Mouse (Mus musculus) neural tube, embryonic 14.5 days (tissue): ENCODE measurements around the gene Arhgap17. TPM values are rescaled to one million over a fixed set of nuclear protein-coding genes. Genes with fewer than 3 reads are reported as not detected.

Experiments used
- ATAC-seq: fragments of 200-750 bp; cut with Nextera tagmentation; 2 replicates; pipeline ENCODE4 v1.8.0; 2017; ENCODE audit warnings: low read depth, mild to moderate bottlenecking, moderate TSS enrichment, moderate library complexity
- H3K27ac ChIP-seq: fragments of 300-500 bp; sonication (generic); 2 replicates; pipeline ENCODE4 v1.5.1; 2014; ENCODE audit warnings: low read depth, mild to moderate bottlenecking, control low read depth, low read length, moderate library complexity, mixed read lengths
- H3K27me3 ChIP-seq: fragments of 300-500 bp; sonication (generic); 2 replicates; pipeline ENCODE4 v1.6.1; 2014; ENCODE audit warnings: low read length; ENCODE audit not compliant: control insufficient read depth, insufficient read depth
- H3K36me3 ChIP-seq: fragments of 300-500 bp; sonication (generic); 2 replicates; pipeline ENCODE4 v1.6.1; 2014; ENCODE audit warnings: low read length, mixed read lengths; ENCODE audit not compliant: control insufficient read depth, insufficient read depth
- H3K4me1 ChIP-seq: fragments of 300-500 bp; sonication (generic); 2 replicates; pipeline ENCODE4 v1.6.1; 2014; ENCODE audit warnings: low read length; ENCODE audit not compliant: control insufficient read depth, insufficient read depth
- H3K4me2 ChIP-seq: fragments of 300-500 bp; sonication (generic); 2 replicates; pipeline ENCODE4 v1.6.1; 2014; ENCODE audit warnings: mild to moderate bottlenecking, low read depth, low read length, control low read depth
- H3K4me3 ChIP-seq: fragments of 300-500 bp; sonication (generic); 2 replicates; pipeline ENCODE4 v1.5.1; 2014; ENCODE audit warnings: low read depth, low read length, control low read depth, mixed read lengths
- H3K9ac ChIP-seq: fragments of 300-500 bp; sonication (generic); replicated peaks from 2 replicates; pipeline ENCODE4 v1.6.1; 2014; ENCODE audit warnings: low read depth, mild to moderate bottlenecking, control low read depth, low read length, mixed read lengths
- H3K9me3 ChIP-seq: fragments of 300-500 bp; sonication (generic); 2 replicates; pipeline ENCODE4 v1.6.1; 2016; ENCODE audit warnings: low read length; ENCODE audit not compliant: control insufficient read depth
- WGBS: fragments of 180-500 bp; shearing (Covaris S2); extraction: QIAGEN DNeasy Blood & Tissue Kit; methylation state at CpG from one replicate; pipeline ENCODE4 v1.1.7; 2014; 5-methylcytosine and 5-hydroxymethylcytosine counted together
- polyA plus RNA-seq: library from polyadenylated mRNA; unstranded; fragments of >200 nt; fragmentation: Nextera tagmentation; extraction: Ambion mirVana; gene quantifications from 2 replicates; pipeline ENCODE4 v1.2.1, GENCODE M21; 2014

The Arhgap17 gene
- polyA plus RNA-seq, 1 experiment from 2014 or later = 10.3 TPM

DNA sequence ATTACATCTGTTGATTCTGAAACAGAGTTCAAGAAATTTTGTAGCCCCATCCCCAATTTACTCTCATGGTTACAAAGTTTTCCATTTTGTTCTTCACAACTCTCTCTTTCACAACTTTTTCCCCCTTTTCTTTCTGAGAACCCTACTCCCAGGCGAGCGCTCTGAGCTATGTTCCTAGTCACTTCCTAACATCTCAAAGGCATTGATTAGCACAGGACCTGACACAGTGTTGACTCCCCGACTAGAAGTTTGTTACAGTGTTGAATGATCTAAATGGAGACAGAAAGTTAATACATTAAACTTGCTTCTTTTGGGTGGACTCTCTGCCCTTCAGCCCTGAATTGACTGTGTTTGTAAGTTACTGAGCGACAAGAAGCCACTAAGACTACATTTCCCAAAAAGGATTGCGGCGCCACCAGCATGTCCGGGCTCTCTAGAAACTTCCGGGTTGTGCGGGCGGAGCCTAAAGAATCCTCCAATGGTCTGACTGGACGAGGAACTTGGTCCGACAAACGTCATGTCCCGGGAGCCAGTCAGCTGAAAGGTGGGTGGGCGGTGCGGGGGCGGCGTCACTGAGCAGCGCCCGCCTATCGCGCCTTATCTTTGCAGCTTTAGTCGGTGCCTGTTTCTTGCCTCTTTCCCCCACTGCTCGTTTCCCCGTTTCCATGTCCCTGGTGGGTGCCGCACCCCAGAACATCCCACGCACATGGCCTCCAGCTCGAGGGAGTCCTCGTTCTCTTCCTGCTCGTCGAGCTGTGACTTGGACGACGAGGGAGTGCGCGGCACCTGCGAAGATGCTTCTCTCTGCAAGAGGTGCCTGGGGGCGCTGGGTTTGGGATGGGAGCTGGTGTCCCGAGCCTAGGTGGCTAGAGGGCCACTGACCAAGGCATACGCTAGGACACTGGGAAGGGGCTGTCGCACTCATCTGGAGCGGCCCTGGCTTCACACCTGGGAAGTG is 8.0 kb upstream of the Arhgap17 start:
- H3K4me1 ChIP-seq = peaks cover 12% of the 10 kb centered on the region
- peak overlapping the region; percentile 66 for H3K9ac ChIP-seq
- peak overlapping the region; percentile 62 for H3K4me2 ChIP-seq
- H3K9me3 ChIP-seq = no peaks in the 10 kb centered on the region
- peak overlapping the region; percentile 79 for H3K27ac ChIP-seq
- no peaks in the 10 kb centered on the region for H3K27me3 ChIP-seq
- no peaks in the 10 kb centered on the region for H3K36me3 ChIP-seq
- WGBS = 4% methylated on average over 41 of the region's 41 CpGs
- peak; percentile 100 for ATAC-seq
- H3K4me3 ChIP-seq = peak overlapping the region; percentile 70

GRCm38 (mm10) chr7:123371501-123371900 is 1.8 kb upstream of the Arhgap17 start:
- Histone ChIP-seq H3K36me3 (no peaks in the 10 kb centered on the region), H3K27me3 (peaks cover 2% of the 10 kb centered on the region; the same call in 1 of the 2 replicates), H3K4me2 (no peak overlapping the region), H3K4me3 (no peak overlapping the region), H3K9me3 (no peaks in the 10 kb centered on the region), H3K9ac (no peak overlapping the region), H3K4me1 (peaks cover 19% of the 10 kb centered on the region), H3K27ac (no peak overlapping the region)
- ATAC-seq = no peak
- 60% methylated on average over 3 of the region's 3 CpGs for WGBS

DNA sequence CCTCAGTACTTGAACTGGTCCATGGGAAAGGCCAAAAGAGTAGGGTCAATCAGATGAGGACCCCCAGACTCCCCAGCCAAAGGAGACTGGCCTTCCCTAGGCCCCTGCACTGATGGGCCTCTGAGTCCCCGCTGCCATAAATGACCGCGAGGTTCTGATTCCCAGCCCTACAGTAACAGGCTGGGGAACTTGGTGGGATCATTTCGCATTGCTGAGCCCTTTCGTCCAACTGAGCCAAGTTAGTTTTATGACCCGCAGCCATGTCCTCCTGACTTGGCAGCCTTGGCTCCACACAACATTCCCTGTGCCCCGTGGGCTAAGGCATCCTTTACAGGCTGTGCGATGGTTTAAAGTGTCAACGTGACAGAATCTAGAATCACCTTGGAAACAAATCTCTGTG is 985 bp upstream of the Arhgap17 start:
- no peak overlapping the region for H3K27ac ChIP-seq
- no peak for ATAC-seq
- WGBS = 40% methylated on average over 9 of the region's 9 CpGs
- H3K9me3 ChIP-seq = no peaks in the 10 kb centered on the region
- H3K4me1 ChIP-seq = peaks cover 19% of the 10 kb centered on the region
- H3K36me3 ChIP-seq = no peaks in the 10 kb centered on the region
- H3K27me3 ChIP-seq = peaks cover 2% of the 10 kb centered on the region; the same call in 1 of the 2 replicates
- H3K4me2 ChIP-seq = peak overlapping the region; percentile 80
- peak overlapping the region; percentile 82 for H3K9ac ChIP-seq
- peak overlapping the region; percentile 79 for H3K4me3 ChIP-seq

DNA sequence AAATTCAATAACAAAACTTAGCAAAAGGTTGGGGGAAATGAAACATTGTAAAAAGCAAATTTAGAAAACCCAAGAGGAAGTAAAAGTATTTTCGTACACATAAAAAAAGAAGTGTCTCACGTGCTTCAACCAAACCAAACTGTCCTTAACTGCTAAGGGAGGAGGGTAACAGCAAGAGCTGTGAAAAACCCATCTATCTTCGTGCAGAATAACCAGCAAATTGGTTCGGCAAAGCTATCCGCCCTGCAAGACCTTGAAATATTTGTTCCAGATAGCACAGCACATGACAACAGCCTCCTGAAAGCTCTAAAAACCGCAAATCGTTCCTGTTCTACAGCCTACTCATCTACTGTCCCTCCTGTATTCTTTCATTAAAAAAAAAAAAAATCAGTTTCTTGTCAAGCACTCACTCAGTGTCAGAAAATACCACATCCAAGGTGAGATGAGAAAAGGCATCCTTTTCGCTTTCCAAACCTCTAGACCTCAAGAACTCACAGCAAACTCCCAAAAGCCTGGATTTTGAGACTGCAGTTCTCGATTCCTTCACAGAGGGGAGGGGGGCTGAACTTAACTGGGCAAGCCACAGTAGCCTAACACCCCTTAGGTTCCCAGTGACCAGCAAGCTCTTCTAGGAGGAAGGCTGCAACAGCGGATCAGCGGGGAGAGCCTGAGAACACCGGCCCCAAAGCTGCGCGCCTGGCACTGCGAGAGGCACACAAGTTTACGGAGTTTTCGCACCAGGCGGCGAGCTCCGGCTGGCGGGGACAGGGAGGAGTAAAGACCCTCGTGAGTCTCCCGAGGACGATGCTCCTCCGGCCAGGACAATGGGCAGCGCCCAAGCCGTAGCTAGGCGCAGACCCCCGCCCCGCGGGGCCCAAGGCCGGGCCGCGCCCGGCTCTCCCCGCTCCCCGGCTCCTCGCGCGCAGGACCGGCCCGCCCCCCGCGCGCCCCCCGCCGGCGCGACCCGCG is 653 bp downstream of the Arhgap17 start:
- 2% methylated on average over 50 of the region's 51 CpGs for WGBS
- Histone ChIP-seq H3K4me2 (peak overlapping the region; percentile 80), H3K4me3 (peak overlapping the region; percentile 79)

DNA sequence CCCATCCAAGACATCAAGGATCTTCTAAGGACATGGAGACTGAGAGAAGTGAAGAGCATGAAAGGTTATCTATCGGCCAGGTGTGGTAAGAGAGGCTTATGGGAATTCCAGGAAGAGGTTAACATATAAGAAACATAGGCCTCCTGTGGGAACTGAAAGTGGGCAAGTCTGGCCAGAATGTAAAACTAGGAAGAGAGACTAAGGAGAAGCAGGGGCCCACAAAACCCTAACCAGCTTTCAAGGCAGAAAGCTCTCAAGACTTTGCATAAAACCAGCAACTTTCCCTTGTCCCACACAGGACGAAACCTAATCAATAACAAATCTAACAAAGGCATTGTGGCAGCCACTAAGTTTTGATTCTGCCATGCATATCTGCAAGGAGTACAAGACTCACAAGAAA is 1.5 kb downstream of the Arhgap17 start:
- peaks cover 19% of the 10 kb centered on the region for H3K4me1 ChIP-seq

More for the DNA sequence above, 653 bp downstream of the Arhgap17 start:
- peak overlapping the region; percentile 83 for H3K27ac ChIP-seq
- H3K9ac ChIP-seq = peak overlapping the region; percentile 82
- no peaks in the 10 kb centered on the region for H3K9me3 ChIP-seq
- ATAC-seq = peak; percentile 76
- H3K4me1 ChIP-seq = peaks cover 19% of the 10 kb centered on the region
- no peaks in the 10 kb centered on the region for H3K36me3 ChIP-seq
- H3K27me3 ChIP-seq = peaks cover 2% of the 10 kb centered on the region; the same call in 1 of the 2 replicates

GRCm38 (mm10) chr7:123367218-123368150 is 2.2 kb downstream of the Arhgap17 start:
- Histone ChIP-seq H3K4me1 (peaks cover 19% of the 10 kb centered on the region), H3K27ac (no peak overlapping the region), H3K9me3 (no peaks in the 10 kb centered on the region), H3K4me3 (no peak overlapping the region), H3K9ac (no peak overlapping the region), H3K4me2 (no peak overlapping the region; the same call in 1 of the 2 replicates), H3K36me3 (no peaks in the 10 kb centered on the region), H3K27me3 (peaks cover 2% of the 10 kb centered on the region; the same call in 1 of the 2 replicates)
- no peak for ATAC-seq
- 79% methylated on average over 12 of the region's 16 CpGs for WGBS

More for the DNA sequence above, 1.5 kb downstream of the Arhgap17 start:
- H3K4me2 ChIP-seq = peak overlapping the region; percentile 80
- no peaks in the 10 kb centered on the region for H3K36me3 ChIP-seq
- no peaks in the 10 kb centered on the region for H3K9me3 ChIP-seq
- ATAC-seq = no peak
- WGBS = 73% methylated on average over 2 of the region's 2 CpGs
- H3K9ac ChIP-seq = no peak overlapping the region
- H3K27me3 ChIP-seq = peaks cover 2% of the 10 kb centered on the region; the same call in 1 of the 2 replicates
- no peak overlapping the region for H3K27ac ChIP-seq
- H3K4me3 ChIP-seq = peak overlapping the region; percentile 79; the same call in 1 of the 2 replicates

DNA sequence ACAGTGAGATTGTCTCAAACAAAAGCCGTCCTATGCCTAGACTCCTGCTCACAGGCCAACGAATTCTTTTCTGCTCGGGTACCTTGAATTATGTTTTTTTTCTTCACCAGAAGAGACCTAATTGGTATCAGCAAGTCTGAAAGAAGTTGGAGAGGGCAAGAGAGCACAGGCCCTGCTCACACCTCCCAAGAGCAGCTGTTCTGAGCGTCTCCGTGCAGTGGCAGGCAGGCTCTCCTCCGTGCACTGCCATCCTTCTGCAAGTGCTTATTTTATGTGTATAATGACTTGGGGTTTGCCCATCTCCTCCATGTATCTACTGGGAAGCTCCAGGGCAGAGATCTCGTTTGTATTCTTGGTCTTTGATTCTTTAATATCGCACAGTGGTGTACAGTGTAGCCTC is 2.9 kb downstream of the Arhgap17 start:
- no peak overlapping the region for H3K9ac ChIP-seq

More for the DNA sequence above, 2.9 kb downstream of the Arhgap17 start:
- Histone ChIP-seq H3K4me3 (no peak overlapping the region), H3K36me3 (no peaks in the 10 kb centered on the region), H3K27me3 (peaks cover 2% of the 10 kb centered on the region; the same call in 1 of the 2 replicates), H3K4me1 (peaks cover 19% of the 10 kb centered on the region), H3K4me2 (no peak overlapping the region), H3K27ac (no peak overlapping the region), H3K9me3 (no peaks in the 10 kb centered on the region)
- WGBS = 83% methylated on average over 8 of the region's 8 CpGs
- ATAC-seq = no peak
